Mouse (Mus musculus) limb, embryonic 12.5 days (tissue): Measurements from ENCODE around the gene 5430419D17Rik. TPM values are rescaled to one million over a fixed set of nuclear protein-coding genes. Genes with fewer than 3 reads are reported as not detected.

Experiments
- ATAC-seq: fragments of 200-750 bp; cut with Nextera tagmentation; 2 replicates; pipeline ENCODE4 v1.8.0; 2017; ENCODE audit warnings: low read depth, moderate TSS enrichment; ENCODE audit not compliant: insufficient number of reproducible peaks, insufficient read depth, low FRiP score, low TSS enrichment
- H3K27ac ChIP-seq: fragments of 300-500 bp; sonication (generic); 2 replicates; pipeline ENCODE4 v1.5.1; 2016; ENCODE audit warnings: mild to moderate bottlenecking, moderate library complexity
- H3K27me3 ChIP-seq: fragments of 300-500 bp; sonication (generic); 2 replicates; pipeline ENCODE4 v1.6.1; 2016; ENCODE audit warnings: mild to moderate bottlenecking, moderate library complexity
- H3K36me3 ChIP-seq: fragments of 300-500 bp; sonication (generic); 2 replicates; pipeline ENCODE4 v1.6.1; 2016; ENCODE audit warnings: mild to moderate bottlenecking, moderate library complexity
- H3K4me1 ChIP-seq: fragments of 300-500 bp; sonication (generic); replicated peaks from 2 replicates; pipeline ENCODE4 v1.6.1; 2016
- H3K4me2 ChIP-seq: fragments of 300-500 bp; sonication (generic); 2 replicates; pipeline ENCODE4 v1.6.1; 2016; ENCODE audit warnings: mild to moderate bottlenecking, moderate library complexity
- H3K4me3 ChIP-seq: fragments of 300-500 bp; sonication (generic); replicated peaks from 2 replicates; pipeline ENCODE4 v1.5.1; 2016; ENCODE audit warnings: mild to moderate bottlenecking
- H3K9ac ChIP-seq: fragments of 300-500 bp; sonication (generic); replicated peaks from 2 replicates; pipeline ENCODE4 v1.6.1; 2016; ENCODE audit warnings: mild to moderate bottlenecking, moderate library complexity
- H3K9me3 ChIP-seq: fragments of 300-500 bp; sonication (generic); 2 replicates; pipeline ENCODE4 v1.6.1; 2016; ENCODE audit warnings: mild to moderate bottlenecking, moderate library complexity
- WGBS: fragments of 180-500 bp; shearing (Covaris S2); methylation state at CpG from one replicate; pipeline ENCODE4 v1.1.7; 2016; 5-methylcytosine and 5-hydroxymethylcytosine counted together
- polyA plus RNA-seq: library from polyadenylated mRNA; unstranded; fragments of >200 nt; fragmentation: Nextera tagmentation; extraction: Ambion mirVana; gene quantifications from 2 replicates; pipeline ENCODE4 v1.2.1, GENCODE M21; 2016

The 5430419D17Rik gene
- polyA plus RNA-seq: not detected in 2 replicates

- H3K4me1 ChIP-seq: no peaks in the 10 kb centered on the region
- ATAC-seq: no peak
- 89% methylated on average over 9 of the region's 9 CpGs for WGBS
These were observed at the start of gene 5430419D17Rik for GRCm38 (mm10) chr7:131174121-131174520. Gene 5430419D17Rik, plus strand, starts transcription at chr7:131174402.

DNA sequence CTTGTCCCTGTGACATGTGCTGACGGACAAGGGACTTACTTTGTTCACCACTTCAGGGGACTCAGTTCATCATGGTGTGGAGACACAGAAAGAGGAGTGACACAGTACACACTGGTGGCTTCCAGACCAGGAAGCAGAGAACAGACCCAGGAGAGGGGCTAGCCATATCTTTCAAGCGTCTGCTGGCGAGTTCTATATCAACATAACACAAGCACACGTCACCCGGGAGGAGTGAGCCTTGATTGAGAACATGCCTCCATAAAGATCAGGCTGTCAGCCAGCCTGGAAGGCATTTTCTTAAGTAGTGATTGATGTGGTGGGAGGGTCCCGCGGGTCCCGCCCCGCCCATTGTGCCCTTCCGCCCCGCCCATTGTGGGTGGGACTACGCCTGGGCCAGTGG lies 44.2 kb upstream of the 5430419D17Rik start:
- no peak overlapping the region for H3K4me3 ChIP-seq
- no peaks in the 10 kb centered on the region for H3K27me3 ChIP-seq
- H3K36me3 ChIP-seq: no peaks in the 10 kb centered on the region
- no peak overlapping the region for H3K4me2 ChIP-seq
- ATAC-seq: no peak
- no peak overlapping the region for H3K27ac ChIP-seq
- no peak overlapping the region for H3K9ac ChIP-seq
- H3K4me1 ChIP-seq: no peaks in the 10 kb centered on the region
- 57% methylated on average over 12 of the region's 12 CpGs for WGBS
- H3K9me3 ChIP-seq: no peaks in the 10 kb centered on the region

More at GRCm38 (mm10) chr7:131174121-131174520, at the start of gene 5430419D17Rik:
- H3K9ac ChIP-seq: no peak within 1 kb of the TSS
- no peak within 1 kb of the TSS for H3K4me3 ChIP-seq
- no peaks in the 10 kb centered on the region for H3K27me3 ChIP-seq
- no peaks in the 10 kb centered on the region for H3K9me3 ChIP-seq
- no peaks in the 10 kb centered on the region for H3K36me3 ChIP-seq
- H3K27ac ChIP-seq: no peak within 1 kb of the TSS
- H3K4me2 ChIP-seq: no peak within 1 kb of the TSS

DNA sequence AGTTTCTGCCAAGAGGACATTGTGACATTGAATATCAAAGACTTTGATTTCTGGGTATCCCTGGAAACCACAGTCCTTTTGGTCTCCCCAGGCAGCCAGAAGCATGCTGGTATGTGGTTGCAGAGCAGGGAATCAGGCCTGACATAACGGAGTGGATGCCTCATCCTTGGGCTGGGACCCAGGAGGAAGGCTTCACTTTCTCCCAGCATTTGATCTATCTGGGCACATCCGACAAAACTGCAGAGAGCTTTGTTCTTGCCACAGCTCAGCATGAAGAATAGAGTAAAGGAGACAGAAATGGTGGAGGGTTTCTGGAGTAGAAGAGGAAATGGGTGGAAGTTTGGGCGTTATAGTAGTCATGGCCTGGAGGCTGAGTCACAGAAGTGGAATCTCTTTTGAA lies 41.0 kb upstream of the 5430419D17Rik start:
- WGBS: 79% methylated on average over 3 of the region's 3 CpGs
- Histone ChIP-seq H3K36me3 (no peaks in the 10 kb centered on the region), H3K27me3 (no peaks in the 10 kb centered on the region; the same call in 1 of the 2 replicates), H3K9ac (no peak overlapping the region), H3K4me1 (no peaks in the 10 kb centered on the region), H3K4me2 (no peak overlapping the region), H3K9me3 (no peaks in the 10 kb centered on the region), H3K27ac (no peak overlapping the region), H3K4me3 (no peak overlapping the region)
- no peak for ATAC-seq

- Histone ChIP-seq H3K27ac (no peak within 1 kb of the TSS), H3K9me3 (no peaks in the 10 kb centered on the region), H3K36me3 (no peaks in the 10 kb centered on the region), H3K4me2 (no peak within 1 kb of the TSS), H3K27me3 (no peaks in the 10 kb centered on the region), H3K4me3 (no peak within 1 kb of the TSS), H3K4me1 (no peaks in the 10 kb centered on the region), H3K9ac (no peak within 1 kb of the TSS)
- WGBS: 59% methylated on average over 2 of the region's 2 CpGs
- no peak for ATAC-seq
These were observed 28.0 kb upstream of the 5430419D17Rik start, which contains the start of gene 4933402N03Rik for GRCm38 (mm10) chr7:131146214-131146613. Gene 4933402N03Rik, minus strand, starts transcription at chr7:131146314.

DNA sequence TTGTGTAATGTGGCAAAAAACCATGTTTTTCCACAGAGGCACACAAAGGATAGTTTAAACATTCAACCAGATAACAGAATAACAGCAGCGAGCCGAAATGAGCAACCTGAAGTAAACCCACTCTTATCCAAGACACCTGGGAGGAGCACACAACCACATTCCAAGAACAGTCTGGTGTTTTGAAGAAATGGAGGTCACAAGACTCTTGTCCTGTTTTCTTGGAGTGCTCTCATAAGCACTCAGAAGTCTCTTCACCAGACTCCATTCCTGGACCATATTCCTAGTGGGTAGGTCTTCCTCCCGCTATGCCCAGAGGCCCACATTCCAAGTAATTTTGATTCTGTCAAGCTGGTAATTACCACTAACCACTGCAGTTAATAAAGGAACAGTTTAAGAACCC lies 24.0 kb upstream of the 5430419D17Rik start:
- Histone ChIP-seq H3K4me2 (no peak overlapping the region), H3K4me3 (no peak overlapping the region), H3K27me3 (no peaks in the 10 kb centered on the region), H3K4me1 (no peaks in the 10 kb centered on the region), H3K9me3 (no peaks in the 10 kb centered on the region), H3K27ac (no peak overlapping the region), H3K9ac (no peak overlapping the region), H3K36me3 (no peaks in the 10 kb centered on the region)
- WGBS: 88% methylated on average over 3 of the region's 3 CpGs
- ATAC-seq: no peak

GRCm38 (mm10) chr7:131153044-131153443 lies 21.2 kb upstream of the 5430419D17Rik start:
- 77% methylated on average over 5 of the region's 5 CpGs for whole genome bisulfite sequencing
- Histone ChIP-seq H3K4me2 (no peak overlapping the region), H3K9ac (no peak overlapping the region), H3K9me3 (no peaks in the 10 kb centered on the region), H3K4me3 (no peak overlapping the region), H3K27me3 (no peaks in the 10 kb centered on the region), H3K4me1 (0 out of 2 replicates have a peak, but pooled peaks cover 3% of the 10 kb centered on the region), H3K36me3 (no peaks in the 10 kb centered on the region), H3K27ac (no peak overlapping the region)
- ATAC-seq: no peak

DNA sequence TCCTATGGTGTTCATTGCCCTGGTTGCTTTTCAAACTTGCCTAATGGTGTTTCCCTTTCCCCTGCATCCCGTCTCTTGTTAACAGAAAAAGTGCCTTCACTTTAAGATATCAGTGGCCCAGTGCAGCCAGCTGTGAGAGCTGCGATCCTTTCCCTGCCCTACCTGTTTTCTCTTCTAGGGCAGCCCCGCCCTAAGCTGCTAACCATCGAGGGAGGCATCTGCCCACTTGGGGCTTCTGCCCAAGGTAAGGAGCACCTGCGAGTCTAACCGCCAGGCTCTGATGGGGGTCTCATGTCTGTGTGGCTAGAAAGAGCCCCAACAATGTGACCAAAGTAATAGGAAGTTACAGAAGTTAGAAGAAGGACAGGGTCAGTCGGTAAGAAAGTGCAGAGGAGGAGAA lies 12.0 kb upstream of the 5430419D17Rik start:
- H3K4me3 ChIP-seq: no peak overlapping the region
- no peaks in the 10 kb centered on the region for H3K36me3 ChIP-seq
- no peak for ATAC-seq
- H3K4me2 ChIP-seq: no peak overlapping the region
- H3K4me1 ChIP-seq: no peaks in the 10 kb centered on the region
- H3K27ac ChIP-seq: no peak overlapping the region
- H3K9me3 ChIP-seq: no peaks in the 10 kb centered on the region
- H3K9ac ChIP-seq: no peak overlapping the region
- no peaks in the 10 kb centered on the region for H3K27me3 ChIP-seq
- WGBS: 62% methylated on average over 7 of the region's 7 CpGs

DNA sequence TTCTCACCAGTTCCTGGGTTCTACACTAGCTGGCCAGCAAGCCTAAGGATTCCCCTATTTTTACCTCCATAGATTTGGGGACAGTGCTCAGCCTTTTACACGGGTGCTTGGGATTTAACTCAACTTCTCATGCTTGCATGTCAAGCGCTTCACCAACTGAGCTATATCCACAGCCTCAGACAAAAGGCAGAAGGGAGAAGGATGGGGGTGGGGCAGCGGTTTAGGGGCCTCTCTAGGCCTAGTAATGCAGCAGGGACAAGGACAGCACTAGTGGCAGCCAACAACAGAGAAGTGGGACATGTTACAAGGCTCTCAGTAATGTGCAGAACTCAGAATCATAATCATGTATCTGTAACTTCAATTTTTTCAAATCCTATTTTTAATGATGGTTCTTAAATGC lies 6.4 kb upstream of the 5430419D17Rik start:
- WGBS: 81% methylated on average over 3 of the region's 3 CpGs
- H3K4me1 ChIP-seq: no peaks in the 10 kb centered on the region
- no peaks in the 10 kb centered on the region for H3K9me3 ChIP-seq
- H3K9ac ChIP-seq: no peak overlapping the region
- ATAC-seq: no peak
- H3K4me3 ChIP-seq: no peak overlapping the region
- no peak overlapping the region for H3K4me2 ChIP-seq
- no peak overlapping the region for H3K27ac ChIP-seq
- H3K27me3 ChIP-seq: no peaks in the 10 kb centered on the region
- no peaks in the 10 kb centered on the region for H3K36me3 ChIP-seq

GRCm38 (mm10) chr7:131169099-131169498 lies 5.1 kb upstream of the 5430419D17Rik start:
- no peak overlapping the region for H3K4me3 ChIP-seq
- no peaks in the 10 kb centered on the region for H3K27me3 ChIP-seq
- WGBS: 64% methylated on average over 2 of the region's 2 CpGs
- H3K27ac ChIP-seq: no peak overlapping the region
- no peaks in the 10 kb centered on the region for H3K9me3 ChIP-seq
- no peak for ATAC-seq
- no peaks in the 10 kb centered on the region for H3K4me1 ChIP-seq
- no peaks in the 10 kb centered on the region for H3K36me3 ChIP-seq
- H3K4me2 ChIP-seq: no peak overlapping the region
- no peak overlapping the region for H3K9ac ChIP-seq

- Histone ChIP-seq H3K27ac (no peak overlapping the region), H3K9ac (no peak overlapping the region), H3K4me3 (no peak overlapping the region), H3K36me3 (no peaks in the 10 kb centered on the region), H3K9me3 (no peaks in the 10 kb centered on the region), H3K4me2 (no peak overlapping the region), H3K4me1 (no peaks in the 10 kb centered on the region), H3K27me3 (no peaks in the 10 kb centered on the region)
- no peak for ATAC-seq
- 43% methylated on average over 4 of the region's 4 CpGs for WGBS
These were observed 8.5 kb downstream of the 5430419D17Rik start for GRCm38 (mm10) chr7:131182685-131183084.

DNA sequence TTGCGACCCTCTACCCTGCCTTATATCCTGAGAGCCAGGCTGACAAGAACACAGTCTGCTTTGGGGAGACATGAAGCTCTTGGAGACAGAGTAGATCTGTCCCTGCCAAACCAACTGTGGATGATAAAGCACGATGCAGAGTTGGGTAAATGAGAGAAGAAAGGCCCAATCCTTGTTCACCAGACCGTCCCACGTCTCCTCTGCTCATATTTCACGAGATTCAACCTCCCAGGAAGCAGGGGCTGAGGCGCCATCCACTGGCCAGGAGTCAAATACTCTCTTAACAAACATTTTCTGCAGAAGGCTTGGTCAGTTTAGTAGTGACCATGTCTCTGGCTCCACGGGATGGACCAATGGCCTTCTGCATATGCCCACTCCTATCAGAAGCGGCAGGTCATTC lies 10.1 kb downstream of the 5430419D17Rik start:
- H3K4me1 ChIP-seq: no peaks in the 10 kb centered on the region
- no peak for ATAC-seq
- H3K9ac ChIP-seq: no peak overlapping the region
- H3K27ac ChIP-seq: no peak overlapping the region
- H3K4me3 ChIP-seq: no peak overlapping the region
- H3K36me3 ChIP-seq: no peaks in the 10 kb centered on the region
- H3K27me3 ChIP-seq: no peaks in the 10 kb centered on the region
- no peaks in the 10 kb centered on the region for H3K9me3 ChIP-seq
- 59% methylated on average over 8 of the region's 8 CpGs for WGBS
- no peak overlapping the region for H3K4me2 ChIP-seq

- Histone ChIP-seq H3K9ac (no peak overlapping the region), H3K4me3 (no peak overlapping the region), H3K36me3 (no peaks in the 10 kb centered on the region), H3K27ac (no peak overlapping the region), H3K27me3 (no peaks in the 10 kb centered on the region), H3K9me3 (no peaks in the 10 kb centered on the region), H3K4me2 (no peak overlapping the region), H3K4me1 (no peaks in the 10 kb centered on the region)
- ATAC-seq: no peak
- 80% methylated on average over 8 of the region's 8 CpGs for WGBS
These were observed 12.8 kb downstream of the 5430419D17Rik start for GRCm38 (mm10) chr7:131187047-131187446.
